Mouse (Mus musculus) forebrain, embryonic 14.5 days (tissue): ENCODE results near the gene Mb. TPM values are rescaled to one million over a fixed set of nuclear protein-coding genes. Genes with fewer than 3 reads are reported as not detected.

ENCODE experiments used
- ATAC-seq: fragments of 200-750 bp; cut with Nextera tagmentation; 2 replicates; pipeline ENCODE4 v1.8.0; 2017; ENCODE audit warnings: mild to moderate bottlenecking, moderate library complexity
- DNase-seq: peaks from one replicate; pipeline ENCODE4 v3.0.0-alpha.2; 2015; ENCODE audit warnings: low spot score
- H3K27ac ChIP-seq: fragments of 300-500 bp; sonication (generic); 2 replicates; pipeline ENCODE4 v1.5.1; 2014; ENCODE audit warnings: low read depth, mild to moderate bottlenecking, control low read depth, low read length, moderate library complexity
- H3K27me3 ChIP-seq: fragments of 300-500 bp; sonication (generic); replicated peaks from 2 replicates; pipeline ENCODE4 v1.6.1; 2014; ENCODE audit warnings: low read length, control low read depth, mixed read lengths; ENCODE audit not compliant: control insufficient read depth, insufficient read depth
- H3K36me3 ChIP-seq: fragments of 300-500 bp; sonication (generic); 2 replicates; pipeline ENCODE4 v1.6.1; 2014; ENCODE audit warnings: low read length, control low read depth; ENCODE audit not compliant: control insufficient read depth, insufficient read depth
- H3K4me1 ChIP-seq: fragments of 300-500 bp; sonication (generic); 2 replicates; pipeline ENCODE4 v1.6.1; 2014; ENCODE audit warnings: antibody characterized with exemption, low read length, control low read depth; ENCODE audit not compliant: control insufficient read depth, insufficient read depth
- H3K4me2 ChIP-seq: fragments of 300-500 bp; sonication (generic); 2 replicates; pipeline ENCODE4 v1.6.1; 2014; ENCODE audit warnings: mild to moderate bottlenecking, control low read depth, low read length
- H3K4me3 ChIP-seq: fragments of 300-500 bp; sonication (generic); 2 replicates; pipeline ENCODE4 v1.5.1; 2014; ENCODE audit warnings: low read depth, low read length, control low read depth
- H3K9ac ChIP-seq: fragments of 300-500 bp; sonication (generic); 2 replicates; pipeline ENCODE4 v1.6.1; 2014; ENCODE audit warnings: mild to moderate bottlenecking, low read length, control low read depth, moderate library complexity
- H3K9me3 ChIP-seq: fragments of 300-500 bp; sonication (generic); replicated peaks from 2 replicates; pipeline ENCODE4 v1.6.1; 2016; ENCODE audit warnings: low read length, control low read depth, mixed read lengths; ENCODE audit not compliant: control insufficient read depth
- WGBS: fragments of 180-500 bp; shearing (Covaris S2); extraction: QIAGEN DNeasy Blood & Tissue Kit; methylation state at CpG from one replicate; pipeline ENCODE4 v1.1.7; 2014; 5-methylcytosine and 5-hydroxymethylcytosine counted together
- polyA plus RNA-seq: library from polyadenylated mRNA; unstranded; fragments of >200 nt; fragmentation: Nextera tagmentation; extraction: Ambion mirVana; gene quantifications from 2 replicates; pipeline ENCODE4 v1.2.1, GENCODE M21; 2014

Gene Mb
- polyA plus RNA-seq, 1 experiment from 2014 or later = not detected

- H3K4me3 ChIP-seq = peak overlapping the region; percentile 28
- no peaks in the 10 kb centered on the region for H3K9me3 ChIP-seq
- peak; percentile 94 for ATAC-seq
- peak overlapping the region; percentile 41; the same call in 1 of the 2 replicates for H3K27ac ChIP-seq
- no peaks in the 10 kb centered on the region for H3K27me3 ChIP-seq
- WGBS = 2% methylated on average over 21 of the region's 21 CpGs
- H3K36me3 ChIP-seq = no peaks in the 10 kb centered on the region
- peak; percentile 86 for DNase-seq
- H3K4me2 ChIP-seq = peak overlapping the region; percentile 55
- H3K9ac ChIP-seq = peak overlapping the region; percentile 59
- 0 out of 2 replicates have a peak, but pooled peaks cover 7% of the 10 kb centered on the region for H3K4me1 ChIP-seq
These were observed 62.9 kb downstream of the Mb start for GRCm38 (mm10) chr15:76987542-76988094.

GRCm38 (mm10) chr15:76987137-76987536 is 63.3 kb downstream of the Mb start:
- Histone ChIP-seq H3K4me3 (peak overlapping the region; percentile 28), H3K9ac (peak overlapping the region; percentile 59), H3K27ac (peak overlapping the region; percentile 41; the same call in 1 of the 2 replicates), H3K9me3 (no peaks in the 10 kb centered on the region), H3K4me1 (0 out of 2 replicates have a peak, but pooled peaks cover 7% of the 10 kb centered on the region), H3K4me2 (peak overlapping the region; percentile 55), H3K27me3 (no peaks in the 10 kb centered on the region), H3K36me3 (no peaks in the 10 kb centered on the region)
- WGBS = 21% methylated on average over 11 of the region's 11 CpGs
- DNase-seq (no peak), ATAC-seq (0 out of 2 replicates have a peak, but pooled peaks have one; percentile 8)

GRCm38 (mm10) chr15:76982745-76983144 is 67.7 kb downstream of the Mb start:
- Histone ChIP-seq H3K36me3 (no peaks in the 10 kb centered on the region), H3K9me3 (no peaks in the 10 kb centered on the region), H3K4me2 (no peak overlapping the region), H3K4me1 (0 out of 2 replicates have a peak, but pooled peaks cover 3% of the 10 kb centered on the region), H3K9ac (no peak overlapping the region), H3K27me3 (no peaks in the 10 kb centered on the region), H3K4me3 (no peak overlapping the region), H3K27ac (no peak overlapping the region)
- no peak for ATAC-seq
- 53% methylated on average over 3 of the region's 3 CpGs for WGBS
- peak; percentile 68 for DNase-seq

- Histone ChIP-seq H3K27ac (no peak overlapping the region), H3K4me1 (no peaks in the 10 kb centered on the region), H3K9ac (no peak overlapping the region), H3K4me3 (no peak overlapping the region), H3K36me3 (no peaks in the 10 kb centered on the region), H3K9me3 (no peaks in the 10 kb centered on the region), H3K4me2 (no peak overlapping the region), H3K27me3 (no peaks in the 10 kb centered on the region)
- 84% methylated on average over 4 of the region's 4 CpGs for WGBS
- no peak for DNase-seq
- no peak for ATAC-seq
These were observed 70.7 kb downstream of the Mb start for GRCm38 (mm10) chr15:76979799-76980198.

GRCm38 (mm10) chr15:76976619-76977018 is 73.9 kb downstream of the Mb start:
- Histone ChIP-seq H3K4me1 (peaks cover 4% of the 10 kb centered on the region; the same call in 1 of the 2 replicates), H3K9ac (no peak overlapping the region), H3K36me3 (no peaks in the 10 kb centered on the region), H3K27me3 (no peaks in the 10 kb centered on the region), H3K4me3 (no peak overlapping the region), H3K9me3 (no peaks in the 10 kb centered on the region), H3K4me2 (no peak overlapping the region), H3K27ac (no peak overlapping the region)
- DNase-seq = peak; percentile 34
- WGBS = 47% methylated on average over 5 of the region's 5 CpGs
- ATAC-seq = no peak

- Histone ChIP-seq H3K9me3 (no peaks in the 10 kb centered on the region), H3K27me3 (no peaks in the 10 kb centered on the region), H3K9ac (peak overlapping the region; percentile 79), H3K36me3 (no peaks in the 10 kb centered on the region), H3K4me3 (peak overlapping the region; percentile 34), H3K4me1 (peaks cover 4% of the 10 kb centered on the region; the same call in 1 of the 2 replicates), H3K4me2 (peak overlapping the region; percentile 72), H3K27ac (peak overlapping the region; percentile 34; the same call in 1 of the 2 replicates)
- ATAC-seq = peak; percentile 77
- peak; percentile 93 for DNase-seq
- 7% methylated on average over 28 of the region's 31 CpGs for WGBS
These were observed 76.4 kb downstream of the Mb start for GRCm38 (mm10) chr15:76973855-76974651.

- Histone ChIP-seq H3K9me3 (no peaks in the 10 kb centered on the region), H3K4me1 (peaks cover 4% of the 10 kb centered on the region; the same call in 1 of the 2 replicates), H3K27me3 (no peaks in the 10 kb centered on the region), H3K36me3 (no peaks in the 10 kb centered on the region), H3K9ac (no peak overlapping the region), H3K27ac (no peak overlapping the region), H3K4me2 (peak overlapping the region; percentile 72; the same call in 1 of the 2 replicates), H3K4me3 (peak overlapping the region; percentile 34; the same call in 1 of the 2 replicates)
- DNase-seq = no peak
- 34% methylated on average over 8 of the region's 8 CpGs for WGBS
- peak; percentile 32; the same call in 1 of the 2 replicates for ATAC-seq
These were observed 77.1 kb downstream of the Mb start for GRCm38 (mm10) chr15:76973272-76973854.

- peaks cover 4% of the 10 kb centered on the region; the same call in 1 of the 2 replicates for H3K4me1 ChIP-seq
- no peak overlapping the region for H3K9ac ChIP-seq
- no peak overlapping the region for H3K4me3 ChIP-seq
- no peak overlapping the region for H3K4me2 ChIP-seq
- DNase-seq = no peak
- H3K27ac ChIP-seq = no peak overlapping the region
- 89% methylated on average over 4 of the region's 4 CpGs for WGBS
- no peak for ATAC-seq
- H3K27me3 ChIP-seq = no peaks in the 10 kb centered on the region
- H3K9me3 ChIP-seq = no peaks in the 10 kb centered on the region
- no peaks in the 10 kb centered on the region for H3K36me3 ChIP-seq
These were observed 77.8 kb downstream of the Mb start for GRCm38 (mm10) chr15:76972661-76973060.
